Mouse (Mus musculus) embryonic facial prominence, embryonic 11.5 days (tissue): Measurements from ENCODE around the gene Tmem178b. TPM values are rescaled to one million over a fixed set of nuclear protein-coding genes. Genes with fewer than 3 reads are reported as not detected.

Source experiments
- ATAC-seq: fragments of 200-750 bp; cut with Nextera tagmentation; replicated peaks from 2 replicates; pipeline ENCODE4 v1.8.0; 2017; ENCODE audit warnings: low read depth; ENCODE audit not compliant: insufficient number of reproducible peaks, low FRiP score, low TSS enrichment
- DNase-seq: peaks from one replicate; pipeline ENCODE4 v3.0.0-alpha.2; 2015; ENCODE audit warnings: low spot score
- H3K27ac ChIP-seq: fragments of 300-500 bp; sonication (generic); replicated peaks from 2 replicates; pipeline ENCODE4 v1.5.1; 2014; ENCODE audit warnings: mild to moderate bottlenecking, low read depth, low read length, control low read depth
- H3K27me3 ChIP-seq: fragments of 300-500 bp; sonication (generic); 2 replicates; pipeline ENCODE4 v1.6.1; 2014; ENCODE audit warnings: mild to moderate bottlenecking, low read length, moderate library complexity, mixed read lengths; ENCODE audit not compliant: control insufficient read depth, insufficient read depth
- H3K36me3 ChIP-seq: fragments of 300-500 bp; sonication (generic); replicated peaks from 2 replicates; pipeline ENCODE4 v1.6.1; 2014; ENCODE audit warnings: low read depth, mild to moderate bottlenecking, low read length, moderate library complexity, mixed read lengths; ENCODE audit not compliant: control insufficient read depth, insufficient read depth
- H3K4me1 ChIP-seq: fragments of 300-500 bp; sonication (generic); 2 replicates; pipeline ENCODE4 v1.6.1; 2014; ENCODE audit warnings: low read length, mixed read lengths; ENCODE audit not compliant: control insufficient read depth, insufficient read depth
- H3K4me2 ChIP-seq: fragments of 300-500 bp; sonication (generic); 2 replicates; pipeline ENCODE4 v1.6.1; 2014; ENCODE audit warnings: low read depth, mild to moderate bottlenecking, control low read depth, low read length, moderate library complexity
- H3K4me3 ChIP-seq: fragments of 300-500 bp; sonication (generic); 2 replicates; pipeline ENCODE4 v1.5.1; 2014; ENCODE audit warnings: low read depth, low read length, control low read depth
- H3K9ac ChIP-seq: fragments of 300-500 bp; sonication (generic); replicated peaks from 2 replicates; pipeline ENCODE4 v1.6.1; 2014; ENCODE audit warnings: mild to moderate bottlenecking, control low read depth, low read length
- H3K9me3 ChIP-seq: fragments of 300-500 bp; sonication (generic); replicated peaks from 2 replicates; pipeline ENCODE4 v1.6.1; 2016; ENCODE audit warnings: mild to moderate bottlenecking, low read length, inconsistent platforms, mixed read lengths; ENCODE audit not compliant: control insufficient read depth
- whole genome bisulfite sequencing: fragments of 180-500 bp; shearing (Covaris S2); extraction: QIAGEN DNeasy Blood & Tissue Kit; methylation state at CpG from one replicate; pipeline ENCODE4 v1.1.7; 2014; 5-methylcytosine and 5-hydroxymethylcytosine counted together
- polyA plus RNA-seq: library from polyadenylated mRNA; unstranded; fragments of >200 nt; fragmentation: Nextera tagmentation; extraction: Ambion mirVana; gene quantifications from 2 replicates; pipeline ENCODE4 v1.2.1, GENCODE M21; 2014

Gene Tmem178b
- polyA plus RNA-seq, 1 experiment from 2014 or later, result 1.7 TPM

DNA sequence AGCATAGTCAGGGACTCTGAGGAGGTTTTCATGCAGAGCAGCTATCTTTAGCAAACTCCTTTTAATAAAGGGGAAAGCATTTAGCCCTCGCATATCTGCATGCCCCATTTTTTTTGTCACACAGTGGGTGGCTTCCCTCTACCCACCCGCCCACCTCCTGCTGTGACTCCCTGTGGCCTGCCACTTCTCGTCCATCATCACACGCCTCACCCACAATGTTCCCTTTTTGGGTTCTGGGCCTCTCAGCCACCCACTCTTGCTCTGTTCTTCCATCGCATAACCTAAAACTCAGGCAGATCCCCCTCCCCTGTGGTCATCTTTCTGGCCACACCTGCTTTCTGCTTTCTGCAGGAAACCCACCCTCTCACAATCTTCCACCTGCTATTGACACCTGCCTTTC is 288.3 kb downstream of the Tmem178b start:
- no peak for ATAC-seq
- no peak overlapping the region for H3K9ac ChIP-seq
- no peak overlapping the region for H3K4me3 ChIP-seq
- no peaks in the 10 kb centered on the region for H3K9me3 ChIP-seq
- 86% methylated on average over 5 of the region's 5 CpGs for WGBS
- DNase-seq, result no peak
- no peaks in the 10 kb centered on the region for H3K4me1 ChIP-seq
- H3K27ac ChIP-seq, result no peak overlapping the region
- H3K36me3 ChIP-seq, result no peaks in the 10 kb centered on the region
- no peaks in the 10 kb centered on the region for H3K27me3 ChIP-seq
- H3K4me2 ChIP-seq, result no peak overlapping the region

- no peaks in the 10 kb centered on the region for H3K36me3 ChIP-seq
- no peak for ATAC-seq
- DNase-seq, result no peak
- no peak overlapping the region for H3K9ac ChIP-seq
- H3K27ac ChIP-seq, result no peak overlapping the region
- no peaks in the 10 kb centered on the region for H3K27me3 ChIP-seq
- no peaks in the 10 kb centered on the region for H3K9me3 ChIP-seq
- H3K4me2 ChIP-seq, result no peak overlapping the region
- no peaks in the 10 kb centered on the region for H3K4me1 ChIP-seq
- WGBS, result 69% methylated on average over 6 of the region's 6 CpGs
- H3K4me3 ChIP-seq, result no peak overlapping the region
Measured at GRCm38 (mm10) chr6:40173559-40173958, 300.5 kb downstream of the Tmem178b start.

DNA sequence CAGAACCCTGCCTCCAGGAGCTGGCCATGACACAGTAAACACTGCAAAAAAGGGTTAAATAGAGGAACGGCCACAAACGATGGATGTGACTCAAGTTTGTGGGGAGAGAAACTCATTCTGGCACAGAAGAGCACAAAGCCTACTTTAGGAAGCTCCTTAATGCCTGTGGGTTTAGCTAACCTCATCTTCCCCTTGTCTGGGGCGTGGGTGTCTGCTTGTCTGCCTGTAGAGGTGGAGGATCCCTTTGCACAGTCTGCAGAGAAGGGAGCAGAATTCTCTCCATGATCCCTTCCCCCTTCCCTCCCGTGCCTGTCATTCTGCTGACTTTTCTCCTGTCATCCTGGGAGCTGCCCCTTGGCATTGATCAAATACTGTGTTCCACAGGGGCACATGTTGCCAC is 304.8 kb downstream of the Tmem178b start:
- no peak overlapping the region for H3K9ac ChIP-seq
- ATAC-seq (no peak), DNase-seq (no peak)
- H3K36me3 ChIP-seq, result no peaks in the 10 kb centered on the region
- H3K4me1 ChIP-seq, result no peaks in the 10 kb centered on the region
- H3K4me2 ChIP-seq, result no peak overlapping the region
- H3K4me3 ChIP-seq, result no peak overlapping the region
- no peaks in the 10 kb centered on the region for H3K9me3 ChIP-seq
- H3K27ac ChIP-seq, result no peak overlapping the region
- WGBS, result 69% methylated on average over 4 of the region's 4 CpGs
- H3K27me3 ChIP-seq, result no peaks in the 10 kb centered on the region

DNA sequence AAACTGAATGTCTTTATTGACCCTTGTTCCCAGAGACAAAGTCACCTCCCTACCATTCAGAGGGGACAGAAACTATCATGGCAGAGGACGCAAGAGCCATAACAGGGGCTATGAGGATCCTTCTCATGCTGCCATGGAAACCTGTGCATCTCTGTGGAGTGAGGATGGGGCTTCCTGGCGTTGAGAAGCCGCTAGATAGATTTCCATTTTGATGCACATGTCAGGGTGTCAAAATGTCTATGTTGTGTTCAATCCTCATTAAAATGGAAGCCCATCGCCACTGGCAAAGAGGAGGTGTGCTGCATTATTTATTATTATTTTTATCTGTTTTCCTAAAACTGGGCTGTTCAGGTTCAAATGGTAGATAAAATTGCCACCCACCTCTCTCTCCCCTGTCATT is 307.5 kb downstream of the Tmem178b start:
- no peak overlapping the region for H3K9ac ChIP-seq
- H3K4me2 ChIP-seq, result no peak overlapping the region
- H3K27me3 ChIP-seq, result no peaks in the 10 kb centered on the region
- DNase-seq (no peak), ATAC-seq (no peak)
- no peak overlapping the region for H3K27ac ChIP-seq
- H3K9me3 ChIP-seq, result no peaks in the 10 kb centered on the region
- no peak overlapping the region for H3K4me3 ChIP-seq
- H3K4me1 ChIP-seq, result no peaks in the 10 kb centered on the region
- H3K36me3 ChIP-seq, result no peaks in the 10 kb centered on the region
- 89% methylated on average over 4 of the region's 4 CpGs for WGBS

DNA sequence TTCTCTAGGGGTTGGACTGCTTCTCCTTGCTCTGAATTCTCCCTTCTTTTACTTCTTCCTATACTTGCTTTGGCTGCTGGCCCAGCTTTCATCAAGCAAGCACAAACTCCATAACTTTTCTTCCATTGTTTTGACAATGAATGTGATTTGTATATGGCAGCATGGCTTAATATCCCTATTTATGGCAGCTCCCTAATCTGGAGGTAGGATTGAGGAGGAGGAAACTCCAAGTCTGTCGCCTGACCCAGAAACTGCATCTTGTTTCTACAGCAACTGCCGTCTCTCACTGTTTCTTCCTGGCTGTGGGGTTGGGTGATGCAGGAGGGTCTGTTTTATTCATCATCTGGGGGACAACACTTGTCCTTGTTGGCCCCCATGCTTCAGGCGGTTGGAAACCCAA is 327.6 kb downstream of the Tmem178b start:
- H3K9me3 ChIP-seq, result no peaks in the 10 kb centered on the region
- WGBS, result 74% methylated on average over 3 of the region's 3 CpGs
- H3K9ac ChIP-seq, result no peak overlapping the region
- H3K4me2 ChIP-seq, result no peak overlapping the region
- DNase-seq (no peak), ATAC-seq (no peak)
- no peaks in the 10 kb centered on the region for H3K27me3 ChIP-seq
- H3K36me3 ChIP-seq, result no peaks in the 10 kb centered on the region
- no peaks in the 10 kb centered on the region for H3K4me1 ChIP-seq
- H3K27ac ChIP-seq, result no peak overlapping the region
- H3K4me3 ChIP-seq, result no peak overlapping the region

DNA sequence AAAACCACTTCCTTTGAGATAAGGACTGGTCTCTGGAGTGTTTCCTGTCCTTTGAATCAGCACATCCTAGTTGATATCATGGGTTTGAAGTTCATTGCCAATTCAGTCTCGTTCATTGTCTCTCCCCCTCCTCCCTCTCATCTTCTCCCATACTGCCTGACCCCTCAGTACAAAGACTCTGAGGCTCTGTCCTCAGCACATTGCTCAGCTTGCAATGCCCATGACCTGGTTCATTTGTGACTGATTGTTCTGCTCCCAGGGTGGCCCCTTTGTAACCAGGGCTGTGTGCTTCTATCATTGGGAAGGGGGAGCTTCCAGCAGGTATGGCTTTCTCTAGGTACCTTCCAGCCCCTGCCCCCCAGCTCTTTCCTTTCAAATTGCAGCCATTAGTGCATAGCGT is 329.5 kb downstream of the Tmem178b start:
- H3K27ac ChIP-seq, result no peak overlapping the region
- H3K27me3 ChIP-seq, result no peaks in the 10 kb centered on the region
- H3K36me3 ChIP-seq, result no peaks in the 10 kb centered on the region
- DNase-seq, result no peak
- H3K4me1 ChIP-seq, result no peaks in the 10 kb centered on the region
- H3K4me2 ChIP-seq, result no peak overlapping the region
- no peak for ATAC-seq
- WGBS, result 68% methylated on average over 2 of the region's 2 CpGs
- H3K9ac ChIP-seq, result no peak overlapping the region
- H3K9me3 ChIP-seq, result no peaks in the 10 kb centered on the region
- H3K4me3 ChIP-seq, result no peak overlapping the region

- no peaks in the 10 kb centered on the region for H3K9me3 ChIP-seq
- 83% methylated on average over 2 of the region's 2 CpGs for WGBS
Measured at GRCm38 (mm10) chr6:40205380-40205779, 332.3 kb downstream of the Tmem178b start.

GRCm38 (mm10) chr6:40208014-40208413 is 334.9 kb downstream of the Tmem178b start:
- ATAC-seq (no peak), DNase-seq (no peak)
- Histone ChIP-seq H3K4me2 (no peak overlapping the region), H3K27ac (no peak overlapping the region), H3K4me3 (no peak overlapping the region), H3K9ac (no peak overlapping the region), H3K27me3 (no peaks in the 10 kb centered on the region), H3K9me3 (no peaks in the 10 kb centered on the region), H3K4me1 (no peaks in the 10 kb centered on the region), H3K36me3 (no peaks in the 10 kb centered on the region)
- 76% methylated on average over 3 of the region's 3 CpGs for WGBS

More at GRCm38 (mm10) chr6:40205380-40205779, 332.3 kb downstream of the Tmem178b start:
- H3K9ac ChIP-seq, result no peak overlapping the region
- H3K27ac ChIP-seq, result no peak overlapping the region
- ATAC-seq, result no peak
- H3K27me3 ChIP-seq, result no peaks in the 10 kb centered on the region
- no peak for DNase-seq
- no peak overlapping the region for H3K4me2 ChIP-seq
- H3K4me3 ChIP-seq, result no peak overlapping the region
- no peaks in the 10 kb centered on the region for H3K4me1 ChIP-seq
- no peaks in the 10 kb centered on the region for H3K36me3 ChIP-seq
